Mouse (Mus musculus) spleen, adult 2 months (tissue): ENCODE results near the gene Fh1. TPM values are rescaled to one million over a fixed set of nuclear protein-coding genes. Genes with fewer than 3 reads are reported as not detected.

Experiments
- DNase-seq, 2 experiments: peaks; one replicate each; pipeline versions ENCODE4 v3.0.0 to v3.0.0-alpha.2; 2012 to 2021; ENCODE audit warnings: low spot score in 2 of 2, low read depth in 1 of 2
- H3K27ac ChIP-seq: fragments of 200-500 bp; 2 replicates; pipeline ENCODE4 v1.5.1; 2012; ENCODE audit warnings: low read length, inconsistent platforms; ENCODE audit not compliant: insufficient read depth
- H3K27me3 ChIP-seq: fragments of 200-500 bp; 2 replicates; pipeline ENCODE4 v1.6.1; 2012; ENCODE audit warnings: mild to moderate bottlenecking, moderate library complexity, low read length, inconsistent platforms; ENCODE audit not compliant: control insufficient read depth, insufficient read depth
- H3K36me3 ChIP-seq: fragments of 200-500 bp; 2 replicates; pipeline ENCODE4 v1.6.1; 2012; ENCODE audit warnings: mild to moderate bottlenecking, low read length, inconsistent platforms; ENCODE audit not compliant: control insufficient read depth, insufficient read depth
- H3K4me1 ChIP-seq: fragments of 200-500 bp; 2 replicates; pipeline ENCODE4 v1.6.1; 2011; ENCODE audit warnings: inconsistent platforms; ENCODE audit not compliant: control insufficient read depth, insufficient read depth, insufficient read length
- H3K4me3 ChIP-seq: fragments of 200-500 bp; 2 replicates; pipeline ENCODE4 v1.5.1; 2011; ENCODE audit warnings: mild to moderate bottlenecking, inconsistent platforms; ENCODE audit not compliant: insufficient read depth, insufficient read length; ENCODE audit errors: extremely low read depth
- CTCF ChIP-seq: fragments of 200-500 bp; IDR thresholded peaks from 2 replicates; pipeline ENCODE4 v1.5.1; 2011; ENCODE audit warnings: mild to moderate bottlenecking, inconsistent platforms; ENCODE audit not compliant: insufficient read depth, insufficient read length, insufficient replicate concordance; ENCODE audit errors: extremely low read depth
- POLR2A ChIP-seq: fragments of 200-500 bp; IDR thresholded peaks from 2 replicates; pipeline ENCODE4 v1.6.1; 2011; ENCODE audit warnings: low read depth, low read length, inconsistent platforms
- WGBS: fragments of 180-500 bp; shearing (Covaris S2); methylation state at CpG from one replicate; pipeline ENCODE4 v1.1.7; 2018; 5-methylcytosine and 5-hydroxymethylcytosine counted together
- polyA plus RNA-seq: library from polyadenylated mRNA; depleted of rRNA; stranded (reverse); fragments of >200 nt; gene quantifications from 2 replicates; pipeline ENCODE4 v1.2.3, GENCODE M21; 2012; rRNA removed

The Fh1 gene
- 11.1 and 11.2 TPM in 2 replicates for polyA plus RNA-seq

GRCm38 (mm10) chr1:175625257-175625879 is at the start of gene Fh1:
TSS of gene Fh1 (minus strand) at chr1:175625635.
- H3K4me3 ChIP-seq: peak within 1 kb of the TSS; percentile 70
- H3K36me3 ChIP-seq: no peaks in the 10 kb centered on the region; the same call in 1 of the 2 replicates
- TF ChIP-seq CTCF (no peak), POLR2A (peak; percentile 94)
- under 1% methylated on average over 58 of the region's 58 CpGs for WGBS
- H3K27ac ChIP-seq: peak within 1 kb of the TSS; percentile 81
- peaks cover 8% of the 10 kb centered on the region; the same call in 1 of the 2 replicates for H3K4me1 ChIP-seq
- peak; percentile 93 to 95 for DNase-seq
- no peaks in the 10 kb centered on the region for H3K27me3 ChIP-seq

GRCm38 (mm10) chr1:175675116-175675515 is 49.7 kb upstream of the Fh1 start:
- H3K4me3 ChIP-seq: no peak overlapping the region
- no peak for TF ChIP-seq POLR2A
- no peak for TF ChIP-seq CTCF
- no peaks in the 10 kb centered on the region for H3K27me3 ChIP-seq
- WGBS: 85% methylated on average over 6 of the region's 6 CpGs
- H3K27ac ChIP-seq: no peak overlapping the region
- DNase-seq: no peak
- H3K36me3 ChIP-seq: no peaks in the 10 kb centered on the region
- no peaks in the 10 kb centered on the region for H3K4me1 ChIP-seq

- H3K27ac ChIP-seq: no peak overlapping the region
- H3K36me3 ChIP-seq: no peaks in the 10 kb centered on the region
- DNase-seq: no peak
- 74% methylated on average over 7 of the region's 7 CpGs for WGBS
- H3K4me1 ChIP-seq: no peaks in the 10 kb centered on the region
- H3K27me3 ChIP-seq: no peaks in the 10 kb centered on the region
- TF ChIP-seq CTCF (no peak), POLR2A (no peak)
- H3K4me3 ChIP-seq: no peak overlapping the region
Measured at GRCm38 (mm10) chr1:175673563-175674325, 48.3 kb upstream of the Fh1 start.

GRCm38 (mm10) chr1:175671626-175672025 is 46.2 kb upstream of the Fh1 start:
- Histone ChIP-seq H3K27ac (no peak overlapping the region), H3K27me3 (no peaks in the 10 kb centered on the region), H3K36me3 (no peaks in the 10 kb centered on the region), H3K4me1 (no peaks in the 10 kb centered on the region), H3K4me3 (no peak overlapping the region)
- no peak for TF ChIP-seq CTCF
- no peak for TF ChIP-seq POLR2A
- 2% methylated on average over 1 of the region's 1 CpGs for WGBS
- no peak for DNase-seq

- no peaks in the 10 kb centered on the region for H3K27me3 ChIP-seq
- DNase-seq: no peak
- no peak overlapping the region for H3K4me3 ChIP-seq
- no peak overlapping the region for H3K27ac ChIP-seq
- no peak for TF ChIP-seq POLR2A
- no peak for TF ChIP-seq CTCF
- H3K4me1 ChIP-seq: no peaks in the 10 kb centered on the region
- H3K36me3 ChIP-seq: no peaks in the 10 kb centered on the region
- 69% methylated on average over 7 of the region's 7 CpGs for WGBS
Measured at GRCm38 (mm10) chr1:175670042-175670441, 44.6 kb upstream of the Fh1 start.

GRCm38 (mm10) chr1:175669456-175669855 is 44.0 kb upstream of the Fh1 start:
- Histone ChIP-seq H3K27ac (no peak overlapping the region), H3K36me3 (no peaks in the 10 kb centered on the region), H3K4me1 (no peaks in the 10 kb centered on the region), H3K27me3 (no peaks in the 10 kb centered on the region), H3K4me3 (no peak overlapping the region)
- no peak for TF ChIP-seq CTCF
- TF ChIP-seq POLR2A: no peak
- 91% methylated on average over 3 of the region's 3 CpGs for WGBS
- DNase-seq: no peak
